Mouse (Mus musculus) lung, postnatal 0 days (tissue): ENCODE results near the gene Pla2g12b. TPM values are rescaled to one million over a fixed set of nuclear protein-coding genes. Genes with fewer than 3 reads are reported as not detected.

Experiments
- ATAC-seq: fragments of 200-750 bp; cut with Nextera tagmentation; 2 replicates; pipeline ENCODE4 v1.8.0; 2017; ENCODE audit warnings: moderate library complexity
- DNase-seq: peaks from one replicate; pipeline ENCODE4 v3.0.0-alpha.2; 2016; ENCODE audit warnings: low spot score
- H3K27ac ChIP-seq: fragments of 300-500 bp; sonication (generic); 2 replicates; pipeline ENCODE4 v1.5.1; 2014; ENCODE audit warnings: antibody characterized with exemption, mild to moderate bottlenecking, low read length, mixed read lengths
- H3K27me3 ChIP-seq: fragments of 300-500 bp; sonication (generic); replicated peaks from 2 replicates; pipeline ENCODE4 v1.6.1; 2014; ENCODE audit warnings: low read length, mixed read lengths; ENCODE audit not compliant: insufficient read depth
- H3K36me3 ChIP-seq: fragments of 300-500 bp; sonication (generic); 2 replicates; pipeline ENCODE4 v1.6.1; 2014; ENCODE audit warnings: low read length, mixed read lengths; ENCODE audit not compliant: insufficient read depth
- H3K4me1 ChIP-seq: fragments of 300-500 bp; sonication (generic); 2 replicates; pipeline ENCODE4 v1.6.1; 2014; ENCODE audit warnings: antibody characterized with exemption, low read depth, low read length, mixed read lengths; ENCODE audit not compliant: insufficient read depth
- H3K4me2 ChIP-seq: fragments of 300-500 bp; sonication (generic); replicated peaks from 2 replicates; pipeline ENCODE4 v1.6.1; 2014; ENCODE audit warnings: low read depth, mild to moderate bottlenecking, low read length, moderate library complexity, mixed read lengths
- H3K4me3 ChIP-seq: fragments of 300-500 bp; sonication (generic); 2 replicates; pipeline ENCODE4 v1.5.1; 2014; ENCODE audit warnings: low read depth, low read length
- H3K9ac ChIP-seq: fragments of 300-500 bp; sonication (generic); replicated peaks from 2 replicates; pipeline ENCODE4 v1.6.1; 2014; ENCODE audit warnings: low read depth, mild to moderate bottlenecking
- H3K9me3 ChIP-seq: fragments of 300-500 bp; sonication (generic); 2 replicates; pipeline ENCODE4 v1.6.1; 2016; ENCODE audit warnings: low read length, mixed read lengths
- CTCF ChIP-seq: IDR thresholded peaks from 2 replicates; pipeline ENCODE4 v1.5.1; 2016; ENCODE audit warnings: antibody characterized with exemption, mild to moderate bottlenecking
- EP300 ChIP-seq: IDR thresholded peaks from 2 replicates; pipeline ENCODE4 v1.6.1; 2016; ENCODE audit warnings: antibody characterized with exemption, mild to moderate bottlenecking, control low read depth
- WGBS: fragments of 180-500 bp; shearing (Covaris S2); extraction: QIAGEN DNeasy Blood & Tissue Kit; methylation state at CpG from one replicate; pipeline ENCODE4 v1.1.7; 2014; 5-methylcytosine and 5-hydroxymethylcytosine counted together
- polyA plus RNA-seq: library from polyadenylated mRNA; unstranded; fragments of >200 nt; fragmentation: Nextera tagmentation; extraction: Ambion mirVana; gene quantifications from 2 replicates; pipeline ENCODE4 v1.2.1, GENCODE M21; 2015

Pla2g12b gene
- polyA plus RNA-seq, 1 experiment from 2014 or later: 0.43 TPM

DNA sequence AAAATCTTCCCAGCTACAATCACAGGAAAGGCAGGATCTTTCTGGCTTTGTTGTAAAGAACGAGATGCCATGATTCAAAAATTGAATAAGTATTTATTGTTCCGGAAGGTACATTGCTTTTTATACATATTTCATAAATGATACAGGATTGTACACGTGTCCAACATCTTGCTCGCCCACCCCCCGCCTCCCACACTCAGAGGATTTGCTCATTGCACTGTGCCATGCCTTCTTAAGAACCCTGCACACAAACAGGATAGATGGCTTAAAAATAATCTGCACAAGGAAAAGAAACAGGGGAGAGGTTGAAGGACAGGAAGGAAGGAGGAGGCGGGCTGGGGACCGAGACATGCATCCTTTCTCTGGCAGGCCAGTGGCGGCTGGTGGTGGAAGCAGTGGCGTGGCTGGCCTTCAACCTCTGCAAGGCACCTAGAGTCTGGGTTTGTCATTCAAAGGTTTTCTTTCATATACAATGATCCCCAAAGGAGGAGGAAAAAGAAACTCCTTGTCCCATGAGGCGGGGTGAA lies 43.5 kb downstream of the Pla2g12b start:
- no peak for TF ChIP-seq CTCF
- TF ChIP-seq EP300: no peak
- Histone ChIP-seq H3K9ac (no peak overlapping the region), H3K9me3 (no peaks in the 10 kb centered on the region), H3K27ac (no peak overlapping the region), H3K36me3 (no peaks in the 10 kb centered on the region), H3K27me3 (no peaks in the 10 kb centered on the region), H3K4me3 (no peak overlapping the region), H3K4me2 (no peak overlapping the region), H3K4me1 (peaks cover 6% of the 10 kb centered on the region; the same call in 1 of the 2 replicates)
- no peak for ATAC-seq
- no peak for DNase-seq
- WGBS: 68% methylated on average over 10 of the region's 10 CpGs

GRCm38 (mm10) chr10:59447546-59447945 lies 44.1 kb downstream of the Pla2g12b start:
- no peak overlapping the region for H3K27ac ChIP-seq
- H3K4me3 ChIP-seq: no peak overlapping the region
- no peaks in the 10 kb centered on the region for H3K36me3 ChIP-seq
- no peaks in the 10 kb centered on the region for H3K9me3 ChIP-seq
- no peak overlapping the region for H3K4me2 ChIP-seq
- no peaks in the 10 kb centered on the region for H3K27me3 ChIP-seq
- ATAC-seq (no peak), DNase-seq (no peak)
- peaks cover 6% of the 10 kb centered on the region; the same call in 1 of the 2 replicates for H3K4me1 ChIP-seq
- no peak for TF ChIP-seq CTCF
- no peak for TF ChIP-seq EP300
- H3K9ac ChIP-seq: no peak overlapping the region
- 46% methylated on average over 9 of the region's 9 CpGs for WGBS

GRCm38 (mm10) chr10:59451839-59452238 lies 48.4 kb downstream of the Pla2g12b start:
- H3K27me3 ChIP-seq: no peaks in the 10 kb centered on the region
- H3K4me2 ChIP-seq: no peak overlapping the region
- H3K27ac ChIP-seq: no peak overlapping the region
- peak; percentile 84 for TF ChIP-seq CTCF
- TF ChIP-seq EP300: no peak
- no peaks in the 10 kb centered on the region for H3K4me1 ChIP-seq
- DNase-seq: peak; percentile 85
- no peaks in the 10 kb centered on the region for H3K36me3 ChIP-seq
- H3K9ac ChIP-seq: no peak overlapping the region
- H3K9me3 ChIP-seq: no peaks in the 10 kb centered on the region
- no peak overlapping the region for H3K4me3 ChIP-seq
- ATAC-seq: peak; percentile 79
- WGBS: 38% methylated on average over 5 of the region's 5 CpGs

GRCm38 (mm10) chr10:59454631-59455030 lies 51.2 kb downstream of the Pla2g12b start:
- Histone ChIP-seq H3K27me3 (no peaks in the 10 kb centered on the region), H3K4me1 (no peaks in the 10 kb centered on the region), H3K36me3 (no peaks in the 10 kb centered on the region), H3K4me2 (no peak overlapping the region), H3K9me3 (no peaks in the 10 kb centered on the region), H3K9ac (no peak overlapping the region), H3K4me3 (no peak overlapping the region), H3K27ac (no peak overlapping the region)
- TF ChIP-seq EP300 (no peak), CTCF (no peak; the same call in 1 of the 2 replicates)
- 95% methylated on average over 15 of the region's 15 CpGs for WGBS
- no peak for DNase-seq
- ATAC-seq: no peak

DNA sequence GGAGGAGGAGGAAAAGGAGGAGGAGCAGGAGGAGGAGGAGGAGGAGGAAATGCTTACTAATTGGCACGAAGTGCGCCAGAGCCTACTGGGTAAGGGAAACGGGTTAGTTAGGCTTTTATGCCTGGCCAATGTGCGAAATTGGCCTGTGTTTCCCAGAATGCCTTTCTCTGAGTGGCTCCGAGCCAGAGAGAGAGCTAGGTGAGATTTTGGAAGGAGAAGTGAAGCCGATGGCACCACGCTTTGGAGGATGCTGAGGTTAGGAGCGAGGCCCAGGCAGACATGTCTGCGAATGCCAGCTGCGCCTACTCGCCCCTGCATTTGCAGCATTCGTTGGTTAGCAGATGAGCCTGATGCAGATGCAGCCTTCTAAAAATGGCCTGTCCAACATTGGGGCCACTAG lies 56.3 kb downstream of the Pla2g12b start:
- no peak overlapping the region for H3K4me3 ChIP-seq
- no peak overlapping the region for H3K9ac ChIP-seq
- no peaks in the 10 kb centered on the region for H3K27me3 ChIP-seq
- H3K4me2 ChIP-seq: no peak overlapping the region
- TF ChIP-seq EP300 (no peak), CTCF (no peak)
- H3K4me1 ChIP-seq: no peaks in the 10 kb centered on the region
- ATAC-seq (no peak), DNase-seq (no peak)
- WGBS: 89% methylated on average over 12 of the region's 12 CpGs
- H3K27ac ChIP-seq: no peak overlapping the region
- H3K9me3 ChIP-seq: no peaks in the 10 kb centered on the region
- H3K36me3 ChIP-seq: no peaks in the 10 kb centered on the region

GRCm38 (mm10) chr10:59462307-59462706 lies 58.8 kb downstream of the Pla2g12b start:
- no peak for TF ChIP-seq EP300
- no peak for TF ChIP-seq CTCF
- DNase-seq (no peak), ATAC-seq (no peak)
- Histone ChIP-seq H3K9ac (no peak overlapping the region), H3K27ac (no peak overlapping the region), H3K36me3 (peaks cover under 1% of the 10 kb centered on the region; the same call in 1 of the 2 replicates), H3K4me3 (no peak overlapping the region), H3K4me2 (no peak overlapping the region), H3K27me3 (no peaks in the 10 kb centered on the region), H3K9me3 (no peaks in the 10 kb centered on the region), H3K4me1 (no peaks in the 10 kb centered on the region)
- WGBS: 65% methylated on average over 6 of the region's 6 CpGs

GRCm38 (mm10) chr10:59465546-59465945 lies 62.1 kb downstream of the Pla2g12b start:
- no peak overlapping the region for H3K27ac ChIP-seq
- WGBS: 64% methylated on average over 3 of the region's 3 CpGs
- no peak overlapping the region for H3K4me3 ChIP-seq
- no peak for ATAC-seq
- peaks cover 4% of the 10 kb centered on the region; the same call in 1 of the 2 replicates for H3K36me3 ChIP-seq
- no peaks in the 10 kb centered on the region for H3K9me3 ChIP-seq
- no peak for DNase-seq
- no peak overlapping the region for H3K9ac ChIP-seq
- no peaks in the 10 kb centered on the region for H3K4me1 ChIP-seq
- H3K4me2 ChIP-seq: no peak overlapping the region
- no peaks in the 10 kb centered on the region for H3K27me3 ChIP-seq
- no peak for TF ChIP-seq EP300
- no peak for TF ChIP-seq CTCF
